ENCODE assay signal across 9 mouse cellular contexts in genomic region chr16:97568662-97569061, GRCm38 (mm10). TPM values are rescaled to one million over a fixed set of nuclear protein-coding genes. Genes with fewer than 3 reads are reported as not detected.
A peak's percentile ranks its signal among the peaks of the same experiment; 100 is the strongest.
DNase-seq lines count a peak whose midpoint lies in the region; ATAC-seq and TF ChIP-seq lines count a peak whose summit lies in the region.
"Had no signal": no experiment of that assay in that cellular context is flagged by ENCODE, and none has a peak within 500 bp of the region (broad histone marks: within the 10 kb centered on the region; RNA-seq: fewer than 3 reads in every experiment).

No protein-coding gene starts in this region.

- no peaks in the 10 kb centered on the region for H3K36me3 ChIP-seq in intestine, embryonic 14.5 days (ENCODE audit: control insufficient read depth, insufficient read depth, low read length)
- no peaks in the 10 kb centered on the region for H3K36me3 ChIP-seq in intestine, embryonic 16.5 days (ENCODE audit: control insufficient read depth, insufficient read depth, low read length)
- no peaks in the 10 kb centered on the region for H3K36me3 ChIP-seq in G1E (replicated peaks)
- H3K36me3 ChIP-seq: neural tube, embryonic 12.5 days had no signal

- no peaks in the 10 kb centered on the region for H3K9me3 ChIP-seq in intestine, embryonic 14.5 days (ENCODE audit: control insufficient read depth, low read length)
- H3K9me3 ChIP-seq in intestine, embryonic 16.5 days (ENCODE audit: control insufficient read depth, low read length): no peaks in the 10 kb centered on the region
- H3K9me3 ChIP-seq in G1E (replicated peaks): no peaks in the 10 kb centered on the region
- H3K9me3 ChIP-seq: neural tube, embryonic 12.5 days had no signal

- intact Hi-C loops in gastrocnemius, postnatal 14 days (cut with DNase I; ENCODE audit: low total_unique reads): loop anchor here (5.0 kb wide), 1 partner anchor 256 kb away; no protein-coding TSS in a partner anchor
- intact Hi-C loops in left cerebral cortex, postnatal 10 days (cut with DNase I): loop anchor here (10.0 kb wide), 1 partner anchor 254 kb away; no protein-coding TSS in a partner anchor

- no peaks in the 10 kb centered on the region for H3K4me1 ChIP-seq in intestine, embryonic 14.5 days (replicated peaks; ENCODE audit: control insufficient read depth, insufficient read depth, low read length)
- no peaks in the 10 kb centered on the region for H3K4me1 ChIP-seq in intestine, embryonic 16.5 days (ENCODE audit: control insufficient read depth, insufficient read depth, low read length)
- H3K4me1 ChIP-seq in G1E (ENCODE audit: insufficient read depth, low read depth, low read length): no peaks in the 10 kb centered on the region
- H3K4me1 ChIP-seq in bone marrow macrophage, adult 2 months (ENCODE audit: control insufficient read depth, insufficient read depth, low read length): no peaks in the 10 kb centered on the region
- H3K4me1 ChIP-seq: neural tube, embryonic 12.5 days had no signal

- peak; percentile 59 for DNase-seq in intestine, embryonic 14.5 days (ENCODE audit: low spot score)
- no peak for DNase-seq in G1E (ENCODE audit: low spot score)
- DNase-seq in gastrocnemius, postnatal 14 days: peak; percentile 29
- peak; percentile 29 to 57 for DNase-seq in left cerebral cortex, postnatal 10 days (ENCODE audit: extremely low spot score in 1 of 2, low spot score in 2 of 2)
- DNase-seq in right cerebral cortex, postnatal 14 days: peak; percentile 63

- H3K9ac ChIP-seq in intestine, embryonic 14.5 days (ENCODE audit: low read length): no peak overlapping the region
- no peak overlapping the region for H3K9ac ChIP-seq in intestine, embryonic 16.5 days (ENCODE audit: low read depth, low read length)
- H3K9ac ChIP-seq: neural tube, embryonic 12.5 days had no signal

- TF ChIP-seq CTCF in G1E (IDR thresholded peaks at IDR 0.05; ENCODE audit: low read depth, low read length): peak; percentile 18; the same call in 1 of the 2 replicates
- TF ChIP-seq CTCF in bone marrow macrophage, adult 2 months (IDR thresholded peaks at IDR 0.05; ENCODE audit: low read depth, low read length): peak; percentile 38; the same call in 1 of the 2 replicates

- ATAC-seq in intestine, embryonic 14.5 days (replicated peaks; ENCODE audit: low FRiP score, low TSS enrichment, low read depth): no peak
- ATAC-seq in intestine, embryonic 16.5 days: no peak
- ATAC-seq in G1E (ENCODE audit: extremely low read depth, insufficient number of reproducible peaks, low FRiP score, poor library complexity, severe bottlenecking): no peak
- ATAC-seq in erythroid progenitor cell, adult 5-6 weeks (replicated peaks; ENCODE audit: low FRiP score, poor library complexity, severe bottlenecking): no peak

- TF ChIP-seq POLR2A in bone marrow macrophage, adult 2 months (IDR thresholded peaks at IDR 0.05; ENCODE audit: borderline replicate concordance, low read depth, low read length): no peak

- no peaks in the 10 kb centered on the region for H3K27me3 ChIP-seq in intestine, embryonic 14.5 days (replicated peaks; ENCODE audit: control insufficient read depth, insufficient read depth, low read length)
- H3K27me3 ChIP-seq in intestine, embryonic 16.5 days (replicated peaks; ENCODE audit: control insufficient read depth, insufficient read depth, low read length): no peaks in the 10 kb centered on the region
- H3K27me3 ChIP-seq in G1E (ENCODE audit: insufficient read depth, low read length): peaks cover 3% of the 10 kb centered on the region; the same call in 1 of the 2 replicates
- H3K27me3 ChIP-seq: neural tube, embryonic 12.5 days had no signal

- H3K4me3 ChIP-seq in intestine, embryonic 14.5 days (ENCODE audit: low read depth, low read length): no peak overlapping the region
- H3K4me3 ChIP-seq in intestine, embryonic 16.5 days (ENCODE audit: low read length): no peak overlapping the region
- H3K4me3 ChIP-seq in G1E (ENCODE audit: low read depth, low read length): no peak overlapping the region
- H3K4me3 ChIP-seq in bone marrow macrophage, adult 2 months (ENCODE audit: insufficient read depth, low read length): no peak overlapping the region
- H3K4me3 ChIP-seq: neural tube, embryonic 12.5 days had no signal

- no peak overlapping the region for H3K27ac ChIP-seq in intestine, embryonic 14.5 days (ENCODE audit: low read depth)
- no peak overlapping the region for H3K27ac ChIP-seq in intestine, embryonic 16.5 days (ENCODE audit: low read length)
- H3K27ac ChIP-seq in bone marrow macrophage, adult 2 months (ENCODE audit: insufficient read depth, low read depth, low read length): no peak overlapping the region
- H3K27ac ChIP-seq: neural tube, embryonic 12.5 days had no signal

- WGBS in intestine, embryonic 14.5 days: 65% methylated on average over 9 of the region's 9 CpGs
- WGBS in intestine, embryonic 16.5 days: 60% methylated on average over 9 of the region's 9 CpGs

- H3K4me2 ChIP-seq in intestine, embryonic 14.5 days (ENCODE audit: low read length): no peak overlapping the region
- H3K4me2 ChIP-seq in intestine, embryonic 16.5 days (ENCODE audit: low read depth, low read length): no peak overlapping the region
- H3K4me2 ChIP-seq: neural tube, embryonic 12.5 days had no signal

RNA-seq across cellular contexts. Expression of gene Tmprss2, which starts 42.3 kb away (rescaled TPM):
- polyA plus RNA-seq in intestine, embryonic 14.5 days (2014; fragmentation: Nextera tagmentation; extraction: Ambion mirVana): 25.5 and 25.9 TPM in 2 replicates
- polyA plus RNA-seq in intestine, embryonic 16.5 days (2015; fragmentation: Nextera tagmentation; extraction: Ambion mirVana): 26.3 and 33.1 TPM in 2 replicates
- not detected in 2 replicates for total RNA-seq in G1E (2014; fragmentation: Nextera tagmentation)
- total RNA-seq in G1E (2017): 0.06 and 0.11 TPM in 2 replicates
- not detected in 2 replicates for polyA plus RNA-seq in G1E (2012)
- not detected in 2 replicates for polyA plus RNA-seq in bone marrow macrophage, adult 2 months (2012; ENCODE audit: insufficient read depth, insufficient read length, missing spikeins)
- not detected for total RNA-seq in gastrocnemius, postnatal 14 days (2021)
- total RNA-seq in left cerebral cortex, postnatal 10 days (2021): under 1 TPM in 1 of 2 experiments, not detected in 1; 0.75 TPM
- total RNA-seq in erythroid progenitor cell, adult 5-6 weeks (2015; ENCODE audit: low replicate concordance): not detected in 2 replicates
- not detected in 2 replicates for total RNA-seq in erythroid progenitor cell, adult 5-6 weeks (2017; ENCODE audit: low replicate concordance)

RNA-seq across cellular contexts. Expression of gene Fam3b, which starts 54.0 kb away (rescaled TPM):
- 0.26 TPM in 1 of 2 replicates, not detected in the other for polyA plus RNA-seq in intestine, embryonic 14.5 days (2014; fragmentation: Nextera tagmentation; extraction: Ambion mirVana)
- polyA plus RNA-seq in intestine, embryonic 16.5 days (2015; fragmentation: Nextera tagmentation; extraction: Ambion mirVana): 1.3 and 1.7 TPM in 2 replicates
- total RNA-seq in G1E (2014; fragmentation: Nextera tagmentation) (not detected in 2 replicates), G1E (2017) (0.64 and 0.87 TPM in 2 replicates)
- not detected in 2 replicates for polyA plus RNA-seq in G1E (2012)
- not detected in 2 replicates for polyA plus RNA-seq in bone marrow macrophage, adult 2 months (2012; ENCODE audit: insufficient read depth, insufficient read length, missing spikeins)
- total RNA-seq in gastrocnemius, postnatal 14 days (2021): not detected
- total RNA-seq in left cerebral cortex, postnatal 10 days (2021): under 1 TPM; 0.45 to 0.47 TPM
- not detected in 2 replicates for total RNA-seq in erythroid progenitor cell, adult 5-6 weeks (2015; ENCODE audit: low replicate concordance)
- not detected in 2 replicates for total RNA-seq in erythroid progenitor cell, adult 5-6 weeks (2017; ENCODE audit: low replicate concordance)
- polyA plus RNA-seq: neural tube, embryonic 12.5 days had no signal
